Mouse (Mus musculus) forebrain, embryonic 13.5 days (tissue): Measurements from ENCODE around the gene Kndc1. TPM values are rescaled to one million over a fixed set of nuclear protein-coding genes. Genes with fewer than 3 reads are reported as not detected.

Source experiments
- ATAC-seq: fragments of 200-750 bp; cut with Nextera tagmentation; 2 replicates; pipeline ENCODE4 v1.8.0; 2017
- H3K27ac ChIP-seq: fragments of 300-500 bp; sonication (generic); 2 replicates; pipeline ENCODE4 v1.5.1; 2015; ENCODE audit warnings: inconsistent platforms, mild to moderate bottlenecking, moderate library complexity
- H3K27me3 ChIP-seq: fragments of 300-500 bp; sonication (generic); 2 replicates; pipeline ENCODE4 v1.6.1; 2015; ENCODE audit warnings: mild to moderate bottlenecking, inconsistent platforms
- H3K36me3 ChIP-seq: fragments of 300-500 bp; sonication (generic); 2 replicates; pipeline ENCODE4 v1.6.1; 2015; ENCODE audit warnings: mild to moderate bottlenecking, inconsistent platforms; ENCODE audit not compliant: poor library complexity, severe bottlenecking
- H3K4me1 ChIP-seq: fragments of 300-500 bp; sonication (generic); 2 replicates; pipeline ENCODE4 v1.6.1; 2015; ENCODE audit warnings: inconsistent platforms
- H3K4me2 ChIP-seq: fragments of 300-500 bp; sonication (generic); 2 replicates; pipeline ENCODE4 v1.6.1; 2015; ENCODE audit warnings: inconsistent platforms, mild to moderate bottlenecking, moderate library complexity
- H3K4me3 ChIP-seq: fragments of 300-500 bp; sonication (generic); 2 replicates; pipeline ENCODE4 v1.5.1; 2015; ENCODE audit warnings: mild to moderate bottlenecking, inconsistent platforms
- H3K9ac ChIP-seq: fragments of 300-500 bp; sonication (generic); 2 replicates; pipeline ENCODE4 v1.6.1; 2015; ENCODE audit warnings: mild to moderate bottlenecking, inconsistent platforms
- H3K9me3 ChIP-seq: fragments of 300-500 bp; sonication (generic); replicated peaks from 2 replicates; pipeline ENCODE4 v1.6.1; 2016; ENCODE audit warnings: inconsistent platforms
- WGBS: fragments of 180-500 bp; shearing (Covaris S2); methylation state at CpG from one replicate; pipeline ENCODE4 v1.1.7; 2015; 5-methylcytosine and 5-hydroxymethylcytosine counted together
- microRNA counts: library from miRNA; unstranded; fragments of <30 nt; microRNA quantifications from one replicate; lab custom pipeline; 2016
- microRNA-seq: library from miRNA; unstranded; fragments of <30 nt; microRNA quantifications from one replicate; pipeline ENCODE4, GENCODE M21; 2016
- polyA plus RNA-seq: library from polyadenylated mRNA; unstranded; fragments of >200 nt; fragmentation: Nextera tagmentation; extraction: Ambion mirVana; gene quantifications from 2 replicates; pipeline ENCODE4 v1.2.1, GENCODE M21; 2015

Kndc1 gene
- polyA plus RNA-seq, 1 experiment from 2014 or later = 2.1 TPM

- H3K9ac ChIP-seq = no peak overlapping the region
- H3K27me3 ChIP-seq = 0 out of 2 replicates have a peak, but pooled peaks cover 2% of the 10 kb centered on the region
- H3K27ac ChIP-seq = no peak overlapping the region
- no peak overlapping the region for H3K4me2 ChIP-seq
- no peak overlapping the region for H3K4me3 ChIP-seq
- ATAC-seq = no peak
- WGBS = 64% methylated on average over 5 of the region's 5 CpGs
- H3K9me3 ChIP-seq = no peaks in the 10 kb centered on the region
- H3K36me3 ChIP-seq = no peaks in the 10 kb centered on the region
- H3K4me1 ChIP-seq = peaks cover 13% of the 10 kb centered on the region
Measured at GRCm38 (mm10) chr7:139975471-139975870, 81.0 kb downstream of the Kndc1 start.

GRCm38 (mm10) chr7:139978278-139978892 is 83.9 kb downstream of the Kndc1 start, which contains the start of gene 6430531B16Rik:
Gene 6430531B16Rik (minus strand): TSS chr7:139978755.
- Histone ChIP-seq H3K4me1 (peaks cover 13% of the 10 kb centered on the region), H3K9me3 (no peaks in the 10 kb centered on the region), H3K4me3 (peak within 1 kb of the TSS; percentile 53), H3K36me3 (no peaks in the 10 kb centered on the region), H3K27ac (no peak within 1 kb of the TSS), H3K9ac (peak within 1 kb of the TSS; percentile 72), H3K4me2 (peak within 1 kb of the TSS; percentile 89), H3K27me3 (0 out of 2 replicates have a peak, but pooled peaks cover 2% of the 10 kb centered on the region)
- 4% methylated on average over 32 of the region's 32 CpGs for WGBS
- peak; percentile 98 for ATAC-seq

GRCm38 (mm10) chr7:139979011-139979719 is 84.7 kb downstream of the Kndc1 start:
- 46% methylated on average over 13 of the region's 13 CpGs for WGBS
- Histone ChIP-seq H3K27ac (no peak overlapping the region), H3K4me1 (peaks cover 13% of the 10 kb centered on the region), H3K27me3 (0 out of 2 replicates have a peak, but pooled peaks cover 2% of the 10 kb centered on the region), H3K4me3 (peak overlapping the region; percentile 53), H3K36me3 (peaks cover 6% of the 10 kb centered on the region; the same call in 1 of the 2 replicates), H3K9me3 (no peaks in the 10 kb centered on the region), H3K4me2 (peak overlapping the region; percentile 89), H3K9ac (peak overlapping the region; percentile 72)
- ATAC-seq = peak; percentile 60

GRCm38 (mm10) chr7:139980778-139981177 is 86.3 kb downstream of the Kndc1 start:
- peaks cover 20% of the 10 kb centered on the region for H3K36me3 ChIP-seq
- H3K4me2 ChIP-seq = no peak overlapping the region
- no peak overlapping the region for H3K9ac ChIP-seq
- 50% methylated on average over 3 of the region's 3 CpGs for WGBS
- no peak for ATAC-seq
- no peak overlapping the region for H3K4me3 ChIP-seq
- H3K27ac ChIP-seq = no peak overlapping the region
- no peaks in the 10 kb centered on the region for H3K9me3 ChIP-seq
- no peaks in the 10 kb centered on the region for H3K27me3 ChIP-seq
- peaks cover 13% of the 10 kb centered on the region for H3K4me1 ChIP-seq

- WGBS = 84% methylated on average over 11 of the region's 11 CpGs
- ATAC-seq = no peak
- H3K4me1 ChIP-seq = peaks cover 13% of the 10 kb centered on the region
- H3K4me3 ChIP-seq = no peak overlapping the region
- no peak overlapping the region for H3K27ac ChIP-seq
- H3K27me3 ChIP-seq = no peaks in the 10 kb centered on the region
- H3K36me3 ChIP-seq = peaks cover 33% of the 10 kb centered on the region
- H3K9ac ChIP-seq = no peak overlapping the region
- no peak overlapping the region for H3K4me2 ChIP-seq
- no peaks in the 10 kb centered on the region for H3K9me3 ChIP-seq
Measured at GRCm38 (mm10) chr7:139982058-139982457, 87.6 kb downstream of the Kndc1 start.

GRCm38 (mm10) chr7:139984505-139984904 is 90.0 kb downstream of the Kndc1 start:
- H3K9me3 ChIP-seq = no peaks in the 10 kb centered on the region
- no peaks in the 10 kb centered on the region for H3K27me3 ChIP-seq
- 93% methylated on average over 11 of the region's 11 CpGs for WGBS
- H3K4me2 ChIP-seq = no peak overlapping the region
- H3K4me1 ChIP-seq = no peaks in the 10 kb centered on the region
- H3K27ac ChIP-seq = no peak overlapping the region
- H3K36me3 ChIP-seq = peaks cover 33% of the 10 kb centered on the region
- no peak for ATAC-seq
- no peak overlapping the region for H3K9ac ChIP-seq
- no peak overlapping the region for H3K4me3 ChIP-seq

- no peaks in the 10 kb centered on the region for H3K9me3 ChIP-seq
- peaks cover 33% of the 10 kb centered on the region for H3K36me3 ChIP-seq
- no peak overlapping the region for H3K4me2 ChIP-seq
- H3K27me3 ChIP-seq = no peaks in the 10 kb centered on the region
- no peak overlapping the region for H3K4me3 ChIP-seq
- 92% methylated on average over 9 of the region's 9 CpGs for WGBS
- no peak overlapping the region for H3K27ac ChIP-seq
- H3K4me1 ChIP-seq = no peaks in the 10 kb centered on the region
- no peak for ATAC-seq
- no peak overlapping the region for H3K9ac ChIP-seq
Measured at GRCm38 (mm10) chr7:139988272-139988671, 93.8 kb downstream of the Kndc1 start.

GRCm38 (mm10) chr7:139990864-139991394 is 96.4 kb downstream of the Kndc1 start:
- H3K27ac ChIP-seq = no peak overlapping the region
- H3K4me3 ChIP-seq = no peak overlapping the region
- H3K36me3 ChIP-seq = peaks cover 21% of the 10 kb centered on the region
- H3K4me2 ChIP-seq = no peak overlapping the region
- H3K9ac ChIP-seq = no peak overlapping the region
- ATAC-seq = no peak
- H3K9me3 ChIP-seq = no peaks in the 10 kb centered on the region
- H3K4me1 ChIP-seq = no peaks in the 10 kb centered on the region
- H3K27me3 ChIP-seq = no peaks in the 10 kb centered on the region
- WGBS = 79% methylated on average over 8 of the region's 8 CpGs

MicroRNAs encoded within 50 kb of the gene (microRNA counts, 519-probe panel; counts per million panel counts)
- microRNA mmu-miR-202-3p (lab: Ali Mortazavi, UCI) (177 counts per million, percentile 53 among the panel's probes with 10 or more counts), microRNA mmu-miR-202-5p (lab: Ali Mortazavi, UCI) (1,792 counts per million, percentile 57 among the panel's probes with 10 or more counts)

Small RNA genes within 50 kb of the gene (microRNA-seq; reads per million reads assigned to microRNA genes)
- gene Mir202 = not detected
- gene Mir7062 = not detected
- not detected for gene mmu-mir-7686

Other genes starting within 250 kb of the Kndc1 start
- 1.4 and 1.6 TPM in 2 replicates for gene Cfap46, start 210.9 kb upstream of the Kndc1 start, polyA plus RNA-seq
- 12.7 and 13.7 TPM in 2 replicates for gene Adgra1, start 60.5 kb upstream of the Kndc1 start, polyA plus RNA-seq
- gene Utf1, start 49.1 kb downstream of the Kndc1 start, polyA plus RNA-seq = not detected in 2 replicates
- 0.50 and 1.2 TPM in 2 replicates for gene 6430531B16Rik, start 84.1 kb downstream of the Kndc1 start, polyA plus RNA-seq
- gene Adam8, start 97.9 kb downstream of the Kndc1 start, polyA plus RNA-seq = 3.9 and 4.3 TPM in 2 replicates
- 52.2 and 53.7 TPM in 2 replicates for gene Zfp511, start 141.7 kb downstream of the Kndc1 start, polyA plus RNA-seq
- 69.6 and 74.7 TPM in 2 replicates for gene Tubgcp2, start 142.0 kb downstream of the Kndc1 start, polyA plus RNA-seq
- 1.2 and 2.0 TPM in 2 replicates for gene Msx3, start 154.4 kb downstream of the Kndc1 start, polyA plus RNA-seq
- gene Caly, start 187.9 kb downstream of the Kndc1 start, polyA plus RNA-seq = 46.4 and 58.4 TPM in 2 replicates
- not detected in 2 replicates for gene Prap1, start 198.7 kb downstream of the Kndc1 start, polyA plus RNA-seq
- gene Fuom, start 207.7 kb downstream of the Kndc1 start, polyA plus RNA-seq = 19.3 and 19.6 TPM in 2 replicates
- 7.5 and 9.7 TPM in 2 replicates for gene Paox, start 221.1 kb downstream of the Kndc1 start, polyA plus RNA-seq
- 126 and 128 TPM in 2 replicates for gene Echs1, start 221.8 kb downstream of the Kndc1 start, polyA plus RNA-seq
- gene Mtg1, start 242.9 kb downstream of the Kndc1 start, polyA plus RNA-seq = 35.3 and 38.7 TPM in 2 replicates